Mouse (Mus musculus) olfactory bulb, adult 2 months (tissue): Measurements from ENCODE around the gene E030030I06Rik.
"Not testable (repeated sequence)": the region's sequence is repeated elsewhere in the genome, so short reads cannot be mapped to it uniquely, and the experiment has no call there.

Source experiments
- CTCF ChIP-seq: fragments of 200-500 bp; IDR thresholded peaks from 2 replicates; pipeline ENCODE4 v1.5.1; 2012; ENCODE audit warnings: low read depth, mild to moderate bottlenecking, low read length, moderate library complexity; ENCODE audit not compliant: insufficient read depth
- POLR2A ChIP-seq: fragments of 200-500 bp; IDR thresholded peaks from 2 replicates; pipeline ENCODE4 v1.6.1; 2012; ENCODE audit warnings: mild to moderate bottlenecking, low read depth, low read length, moderate library complexity; ENCODE audit not compliant: insufficient read depth

GRCm38 (mm10) chr10:22173335-22174189 is 24.5 kb upstream of the E030030I06Rik start:
- not testable (repeated sequence) for TF ChIP-seq POLR2A, CTCF
